Mouse (Mus musculus): ENCODE measurements around the gene Rbfox2. TPM values are rescaled to one million over a fixed set of nuclear protein-coding genes. Genes with fewer than 3 reads are reported as not detected.

The Rbfox2 gene
- polyA plus RNA-seq, 1 experiment, result 193 TPM

DNA sequence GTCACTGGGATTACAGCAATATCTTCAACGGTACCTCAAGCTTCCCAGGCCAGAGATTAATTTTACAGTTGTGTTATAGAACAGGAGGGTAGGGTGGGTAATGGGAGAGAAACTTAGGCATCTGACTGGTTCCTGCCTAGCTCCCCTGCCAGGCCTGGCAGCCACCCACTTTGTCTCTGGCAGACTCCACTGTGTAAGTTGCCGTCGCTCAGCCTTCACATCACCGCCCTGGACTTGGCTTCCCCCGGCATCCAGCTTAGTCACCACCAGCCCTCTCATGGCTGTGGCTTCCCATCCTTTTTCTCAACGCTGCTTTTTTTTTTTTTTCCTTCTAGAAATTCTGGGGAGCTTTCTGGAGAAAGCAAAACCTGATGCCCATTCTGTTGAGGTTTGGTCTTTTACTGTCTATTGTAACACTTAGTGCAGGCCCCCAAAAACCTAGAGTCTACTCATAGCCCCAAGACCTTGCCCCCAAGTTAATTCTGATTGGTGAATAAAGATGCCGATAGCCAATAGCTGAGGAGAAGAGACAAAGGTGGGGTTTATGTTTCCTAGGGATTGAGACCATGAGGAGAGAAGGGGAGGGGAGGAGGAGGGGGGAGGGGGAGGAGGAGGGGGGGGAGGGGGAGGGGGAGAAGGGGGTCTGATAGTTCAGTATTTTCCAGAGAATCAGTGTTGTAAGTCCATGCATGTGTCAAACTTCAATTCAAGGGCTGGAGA, 25.6 kb upstream of the Rbfox2 start:
- peaks cover 3% of the 10 kb centered on the region; the same call in 1 of the 2 replicates for H3K4me1 ChIP-seq (ENCODE audit: control insufficient read depth, insufficient read depth, low read length)
- no peak overlapping the region for H3K27ac ChIP-seq (ENCODE audit: insufficient read depth, low read length)
- TF ChIP-seq POLR2A (IDR thresholded peaks at IDR 0.05; ENCODE audit: extremely low read depth, insufficient read depth, low read length), result no peak
- no peak for TF ChIP-seq CTCF (IDR thresholded peaks at IDR 0.05; ENCODE audit: extremely low read depth, insufficient read depth, low read length)
- H3K4me3 ChIP-seq (ENCODE audit: insufficient read depth, low read length), result no peak overlapping the region

DNA sequence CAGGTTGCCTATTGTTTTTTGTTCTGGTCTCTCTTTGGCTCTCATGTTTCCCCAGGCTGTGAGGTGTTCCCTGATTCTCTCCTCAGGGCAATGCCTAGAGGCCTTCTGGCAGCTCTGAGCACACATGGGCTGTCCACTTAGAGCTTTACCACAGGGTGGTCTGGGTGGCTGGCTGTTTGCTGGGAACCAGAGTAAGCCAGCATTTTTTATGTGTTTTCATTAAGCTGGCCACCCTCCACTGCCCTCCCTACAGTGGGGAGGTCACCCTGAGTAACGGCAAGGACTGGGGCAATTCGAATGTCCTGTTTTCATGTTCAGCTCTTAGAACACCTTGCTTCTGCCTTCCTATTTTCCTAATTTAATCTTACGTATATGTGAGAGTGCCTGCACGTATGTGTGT, 24.6 kb upstream of the Rbfox2 start:
- H3K27ac ChIP-seq (ENCODE audit: insufficient read depth, low read length), result no peak overlapping the region
- H3K4me1 ChIP-seq (ENCODE audit: control insufficient read depth, insufficient read depth, low read length), result no peaks in the 10 kb centered on the region
- TF ChIP-seq POLR2A (IDR thresholded peaks at IDR 0.05; ENCODE audit: extremely low read depth, insufficient read depth, low read length) (no peak), CTCF (IDR thresholded peaks at IDR 0.05; ENCODE audit: extremely low read depth, insufficient read depth, low read length) (no peak)
- no peak overlapping the region for H3K4me3 ChIP-seq (ENCODE audit: insufficient read depth, low read length)

DNA sequence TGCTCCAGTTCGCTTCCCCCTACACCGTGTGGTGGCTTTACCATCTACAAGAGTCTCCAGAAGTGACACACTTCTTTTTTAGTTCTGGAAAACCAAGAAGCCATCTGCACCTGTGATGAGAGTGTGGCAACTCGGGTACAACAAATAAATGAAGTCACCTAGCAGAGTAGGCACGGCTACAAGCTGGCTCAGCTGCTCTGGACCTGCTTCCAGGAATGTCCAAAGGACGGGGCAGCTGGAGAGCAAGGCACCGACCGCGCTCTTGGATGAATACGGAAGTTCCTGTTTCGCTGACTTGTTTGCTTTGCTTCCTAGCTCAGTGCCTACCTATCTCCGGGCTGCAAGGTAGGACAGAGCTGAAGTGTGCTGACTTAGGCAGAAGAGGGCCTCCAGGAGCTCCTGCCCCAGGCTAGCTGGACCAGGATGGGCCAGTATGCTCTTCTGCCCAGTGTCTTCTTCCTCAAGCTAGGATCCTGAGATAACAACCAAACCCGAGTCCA, 22.9 kb upstream of the Rbfox2 start:
- Histone ChIP-seq H3K4me3 (ENCODE audit: insufficient read depth, low read length) (no peak overlapping the region), H3K27ac (ENCODE audit: insufficient read depth, low read length) (no peak overlapping the region), H3K4me1 (ENCODE audit: control insufficient read depth, insufficient read depth, low read length) (no peaks in the 10 kb centered on the region)
- TF ChIP-seq CTCF (IDR thresholded peaks at IDR 0.05; ENCODE audit: extremely low read depth, insufficient read depth, low read length) (no peak), POLR2A (IDR thresholded peaks at IDR 0.05; ENCODE audit: extremely low read depth, insufficient read depth, low read length) (no peak)

DNA sequence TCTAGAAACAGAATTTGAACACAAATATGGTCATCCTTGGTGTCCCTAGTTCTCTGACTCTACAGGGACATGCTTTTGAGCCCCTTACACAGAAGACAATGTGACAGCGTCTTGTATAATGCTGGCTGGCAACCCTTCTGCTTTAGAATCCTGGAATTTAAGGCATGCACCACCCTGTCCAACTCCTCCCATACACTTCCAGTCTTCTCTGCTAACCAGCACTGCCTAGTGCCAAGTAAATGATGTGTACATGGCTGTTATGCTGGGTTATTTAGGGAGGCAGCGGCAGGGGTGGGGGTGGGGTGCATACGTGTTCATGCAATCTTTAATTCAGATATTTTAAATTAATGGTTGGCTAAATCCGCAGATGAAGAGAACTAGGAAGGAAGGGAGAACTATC, 19.6 kb upstream of the Rbfox2 start:
- Histone ChIP-seq H3K4me3 (ENCODE audit: insufficient read depth, low read length) (no peak overlapping the region), H3K27ac (ENCODE audit: insufficient read depth, low read length) (no peak overlapping the region), H3K4me1 (ENCODE audit: control insufficient read depth, insufficient read depth, low read length) (no peaks in the 10 kb centered on the region)
- TF ChIP-seq POLR2A (IDR thresholded peaks at IDR 0.05; ENCODE audit: extremely low read depth, insufficient read depth, low read length) (no peak), CTCF (IDR thresholded peaks at IDR 0.05; ENCODE audit: extremely low read depth, insufficient read depth, low read length) (no peak)

DNA sequence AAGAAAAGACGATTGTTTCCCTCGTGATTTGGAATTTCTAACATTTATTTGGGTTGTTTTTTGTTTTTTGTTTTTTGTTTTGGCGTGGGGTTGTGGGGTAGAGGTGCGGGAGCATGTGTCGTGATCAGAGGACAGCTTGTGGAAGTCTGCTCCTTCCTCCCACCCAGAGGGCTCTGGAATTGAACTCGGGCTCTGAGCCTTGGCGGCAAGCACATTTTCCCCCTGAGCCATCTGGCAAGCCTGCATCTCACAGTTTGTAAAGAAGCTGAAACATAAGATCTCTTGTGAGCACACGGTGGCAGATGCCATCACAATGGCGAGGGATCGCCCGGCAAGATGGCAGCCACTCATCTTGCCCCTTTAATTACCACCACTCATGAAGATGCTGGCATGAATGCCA, 17.6 kb upstream of the Rbfox2 start:
- no peak overlapping the region for H3K4me3 ChIP-seq (ENCODE audit: insufficient read depth, low read length)
- TF ChIP-seq CTCF (IDR thresholded peaks at IDR 0.05; ENCODE audit: extremely low read depth, insufficient read depth, low read length), result no peak
- TF ChIP-seq POLR2A (IDR thresholded peaks at IDR 0.05; ENCODE audit: extremely low read depth, insufficient read depth, low read length), result no peak
- no peak overlapping the region for H3K27ac ChIP-seq (ENCODE audit: insufficient read depth, low read length)
- H3K4me1 ChIP-seq (ENCODE audit: control insufficient read depth, insufficient read depth, low read length), result no peaks in the 10 kb centered on the region

DNA sequence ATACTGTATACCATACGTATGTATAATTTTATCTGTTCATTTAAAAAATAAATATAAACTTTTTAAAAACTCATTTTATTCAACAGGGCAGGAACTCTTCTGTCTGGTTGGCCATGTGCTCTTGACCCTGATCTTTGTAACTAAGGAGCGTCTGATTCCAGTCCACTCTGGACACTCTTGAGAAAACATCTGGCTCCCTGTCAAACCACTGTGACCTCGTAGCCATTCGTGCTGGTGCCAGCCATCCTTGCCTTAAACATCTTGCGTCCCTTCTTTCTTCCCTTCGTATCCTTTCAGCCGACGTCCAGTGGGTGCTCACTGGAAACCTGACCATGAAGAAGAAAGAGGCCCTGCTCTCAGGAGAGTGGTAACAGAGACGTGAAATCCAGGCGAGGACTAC, 16.4 kb upstream of the Rbfox2 start:
- no peaks in the 10 kb centered on the region for H3K4me1 ChIP-seq (ENCODE audit: control insufficient read depth, insufficient read depth, low read length)
- no peak overlapping the region for H3K4me3 ChIP-seq (ENCODE audit: insufficient read depth, low read length)
- no peak overlapping the region for H3K27ac ChIP-seq (ENCODE audit: insufficient read depth, low read length)
- no peak for TF ChIP-seq POLR2A (IDR thresholded peaks at IDR 0.05; ENCODE audit: extremely low read depth, insufficient read depth, low read length)

DNA sequence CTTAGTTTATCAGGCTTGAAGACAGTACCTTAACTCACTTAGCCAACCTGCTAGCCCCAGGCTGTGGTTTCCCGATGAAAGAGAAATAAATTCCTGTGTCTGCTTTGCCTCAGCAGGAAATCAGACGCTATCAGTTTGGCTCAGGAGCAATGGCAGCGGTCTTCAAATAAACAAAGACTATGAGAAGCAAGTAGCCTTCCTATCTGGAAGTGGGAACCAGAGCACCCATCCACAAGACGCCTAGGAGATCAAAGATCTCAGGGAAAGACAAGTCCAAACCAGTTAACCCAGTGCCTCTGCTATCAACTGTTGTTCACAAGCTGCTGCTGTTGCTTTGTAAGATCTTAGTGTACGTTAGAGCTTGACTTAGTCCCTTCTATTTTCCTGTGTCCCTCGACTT, 6.9 kb upstream of the Rbfox2 start:
- TF ChIP-seq CTCF (IDR thresholded peaks at IDR 0.05; ENCODE audit: extremely low read depth, insufficient read depth, low read length) (no peak), POLR2A (IDR thresholded peaks at IDR 0.05; ENCODE audit: extremely low read depth, insufficient read depth, low read length) (no peak)
- H3K4me3 ChIP-seq (ENCODE audit: insufficient read depth, low read length), result no peak overlapping the region
- no peaks in the 10 kb centered on the region for H3K4me1 ChIP-seq (ENCODE audit: control insufficient read depth, insufficient read depth, low read length)
- H3K27ac ChIP-seq (ENCODE audit: insufficient read depth, low read length), result no peak overlapping the region

DNA sequence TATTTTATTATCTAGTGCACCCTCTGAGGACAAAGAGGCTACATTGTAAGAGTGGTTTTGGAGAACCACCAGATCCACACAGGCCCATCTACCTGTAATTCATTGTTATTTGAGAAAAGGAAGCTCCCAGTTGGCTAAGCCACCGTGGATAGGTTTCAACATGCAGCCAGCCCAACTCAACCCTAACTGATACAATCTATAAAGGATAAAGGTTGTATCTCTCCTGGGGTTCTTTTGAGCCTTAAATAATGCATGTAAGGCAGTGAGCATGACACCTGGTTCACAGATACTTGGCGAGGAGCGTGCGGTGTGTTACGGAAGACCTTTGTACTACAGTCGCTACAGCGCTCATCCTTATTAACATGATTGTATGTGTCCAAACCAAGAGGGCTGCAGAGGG, 6.0 kb upstream of the Rbfox2 start:
- Histone ChIP-seq H3K4me3 (ENCODE audit: insufficient read depth, low read length) (no peak overlapping the region), H3K4me1 (ENCODE audit: control insufficient read depth, insufficient read depth, low read length) (no peaks in the 10 kb centered on the region), H3K27ac (ENCODE audit: insufficient read depth, low read length) (no peak overlapping the region)
- TF ChIP-seq POLR2A (IDR thresholded peaks at IDR 0.05; ENCODE audit: extremely low read depth, insufficient read depth, low read length), result no peak

DNA sequence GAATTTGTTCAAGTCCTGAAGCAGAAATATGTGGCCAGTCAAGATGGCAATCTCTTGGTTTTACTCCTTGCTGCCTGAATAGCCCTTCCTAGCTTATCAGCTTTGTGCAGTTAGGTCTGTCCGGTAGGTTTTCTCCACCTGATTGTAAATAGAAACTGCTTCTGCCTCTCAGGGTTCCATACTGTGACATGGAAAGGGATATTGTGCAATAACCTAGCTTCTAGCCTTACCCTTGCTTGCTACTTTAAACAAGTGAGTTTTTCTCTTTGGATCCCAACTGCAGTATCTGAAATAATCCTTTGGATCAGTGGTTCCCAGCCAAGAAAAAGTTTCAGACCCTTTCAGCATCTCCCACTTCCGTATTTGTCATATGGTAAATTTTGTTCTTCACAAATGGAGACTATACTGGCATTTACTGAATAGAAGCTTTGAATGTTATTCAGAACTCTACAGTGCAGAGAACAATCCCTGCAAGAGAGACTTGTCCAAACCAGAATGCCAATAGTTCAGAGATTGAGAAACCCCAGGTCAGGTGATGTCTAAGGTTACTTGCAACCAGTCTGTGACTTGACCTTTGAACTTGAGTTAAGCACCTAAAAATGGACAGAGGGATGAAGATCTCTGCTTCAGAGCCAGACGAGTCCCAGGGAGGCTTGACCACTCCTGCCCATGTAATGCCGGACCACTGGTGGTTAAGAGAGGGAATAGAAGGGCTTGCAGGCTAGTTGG, 1.1 kb upstream of the Rbfox2 start:
- TF ChIP-seq POLR2A (IDR thresholded peaks at IDR 0.05; ENCODE audit: extremely low read depth, insufficient read depth, low read length) (no peak), CTCF (IDR thresholded peaks at IDR 0.05; ENCODE audit: extremely low read depth, insufficient read depth, low read length) (no peak)
- Histone ChIP-seq H3K27ac (ENCODE audit: insufficient read depth, low read length) (no peak overlapping the region), H3K4me1 (ENCODE audit: control insufficient read depth, insufficient read depth, low read length) (peaks cover 5% of the 10 kb centered on the region), H3K4me3 (ENCODE audit: insufficient read depth, low read length) (no peak overlapping the region)

Measured in cortical plate, adult 2 months (tissue).